Mouse (Mus musculus) intestine, postnatal 0 days (tissue): ENCODE measurements around the gene Tmem44. TPM values are rescaled to one million over a fixed set of nuclear protein-coding genes. Genes with fewer than 3 reads are reported as not detected.
A peak's percentile ranks its signal among the peaks of the same experiment; 100 is the strongest.

Experiments used
- ATAC-seq: fragments of 200-750 bp; cut with Nextera tagmentation; 2 replicates; pipeline ENCODE4 v1.8.0; 2017; ENCODE audit warnings: mild to moderate bottlenecking, moderate TSS enrichment, moderate library complexity
- H3K27ac ChIP-seq: fragments of 300-500 bp; sonication (generic); 2 replicates; pipeline ENCODE4 v1.5.1; 2014; ENCODE audit warnings: mild to moderate bottlenecking, low read depth, low read length, moderate library complexity
- H3K27me3 ChIP-seq: fragments of 300-500 bp; sonication (generic); replicated peaks from 2 replicates; pipeline ENCODE4 v1.6.1; 2014; ENCODE audit warnings: low read length, mixed read lengths; ENCODE audit not compliant: control insufficient read depth, insufficient read depth
- H3K36me3 ChIP-seq: fragments of 300-500 bp; sonication (generic); 2 replicates; pipeline ENCODE4 v1.6.1; 2014; ENCODE audit warnings: mild to moderate bottlenecking, moderate library complexity; ENCODE audit not compliant: control insufficient read depth, insufficient read depth
- H3K4me1 ChIP-seq: fragments of 300-500 bp; sonication (generic); replicated peaks from 2 replicates; pipeline ENCODE4 v1.6.1; 2014; ENCODE audit warnings: antibody characterized with exemption, low read length, mixed read lengths; ENCODE audit not compliant: control insufficient read depth, insufficient read depth
- H3K4me2 ChIP-seq: fragments of 300-500 bp; sonication (generic); replicated peaks from 2 replicates; pipeline ENCODE4 v1.6.1; 2014; ENCODE audit warnings: low read depth, mild to moderate bottlenecking, moderate library complexity
- H3K4me3 ChIP-seq: fragments of 300-500 bp; sonication (generic); 2 replicates; pipeline ENCODE4 v1.5.1; 2014; ENCODE audit warnings: low read depth, low read length
- H3K9ac ChIP-seq: fragments of 300-500 bp; sonication (generic); 2 replicates; pipeline ENCODE4 v1.6.1; 2014; ENCODE audit warnings: mild to moderate bottlenecking, low read depth, low read length
- H3K9me3 ChIP-seq: fragments of 300-500 bp; sonication (generic); 2 replicates; pipeline ENCODE4 v1.6.1; 2016; ENCODE audit warnings: mixed run types; ENCODE audit not compliant: control insufficient read depth
- CTCF ChIP-seq: sonication (generic); IDR thresholded peaks from 2 replicates; pipeline ENCODE4 v1.5.1; 2016; ENCODE audit warnings: low read depth, mild to moderate bottlenecking, control low read depth, antibody characterized with exemption, moderate library complexity
- WGBS: fragments of 180-500 bp; shearing (Covaris S2); extraction: QIAGEN DNeasy Blood & Tissue Kit; methylation state at CpG from one replicate; pipeline ENCODE4 v1.1.7; 2014; 5-methylcytosine and 5-hydroxymethylcytosine counted together
- polyA plus RNA-seq: library from polyadenylated mRNA; unstranded; fragments of >200 nt; fragmentation: Nextera tagmentation; extraction: Ambion mirVana; gene quantifications from 2 replicates; pipeline ENCODE4 v1.2.1, GENCODE M21; 2015

Gene Tmem44
- polyA plus RNA-seq, 1 experiment from 2014 or later, result 3.1 TPM

DNA sequence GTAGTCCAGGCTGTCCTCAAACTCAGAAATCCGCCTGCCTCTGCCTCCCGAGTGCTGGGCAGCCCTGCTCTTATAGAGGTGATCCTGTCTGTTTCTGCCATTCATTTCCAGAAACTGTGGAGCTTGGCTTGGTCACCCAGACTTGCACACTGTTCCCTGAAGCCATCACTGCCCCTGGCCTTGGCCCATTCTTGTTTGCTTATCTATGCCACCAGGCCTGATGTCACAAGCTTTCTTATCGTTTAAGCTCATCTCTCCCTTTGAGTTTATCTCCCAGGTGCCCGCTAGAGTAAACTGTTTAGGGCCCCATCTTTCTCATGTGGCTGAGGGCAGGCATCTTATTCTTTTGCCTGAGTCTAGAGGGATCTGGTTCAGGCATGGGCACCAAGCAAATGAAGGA lies 5.9 kb downstream of the Tmem44 start:
- Histone ChIP-seq H3K9me3 (no peaks in the 10 kb centered on the region), H3K9ac (no peak overlapping the region), H3K4me2 (no peak overlapping the region), H3K4me3 (no peak overlapping the region), H3K4me1 (0 out of 2 replicates have a peak, but pooled peaks cover under 1% of the 10 kb centered on the region), H3K27me3 (no peaks in the 10 kb centered on the region), H3K36me3 (no peaks in the 10 kb centered on the region), H3K27ac (no peak overlapping the region)
- TF ChIP-seq CTCF, result no peak
- WGBS, result 76% methylated on average over 4 of the region's 4 CpGs
- ATAC-seq, result no peak

DNA sequence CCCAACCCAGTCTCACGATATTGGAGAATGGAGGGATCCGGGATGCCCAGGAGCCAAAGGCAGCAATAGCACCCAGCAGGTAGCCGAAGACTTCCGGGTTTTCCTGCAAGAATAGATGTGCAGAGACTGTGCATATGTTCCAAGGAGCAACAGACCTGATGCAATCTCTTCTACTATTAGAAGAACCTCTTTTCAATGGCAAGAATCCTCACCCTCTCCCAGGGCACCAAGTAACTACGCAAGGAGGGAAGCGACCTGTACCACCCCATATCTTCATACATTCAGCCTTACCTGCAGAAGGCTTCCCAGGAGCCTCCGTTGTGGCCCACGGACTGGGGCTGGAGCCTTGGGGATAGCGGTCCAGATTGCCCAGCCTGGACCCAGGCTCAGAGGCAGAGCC lies 7.3 kb downstream of the Tmem44 start:
- Histone ChIP-seq H3K4me2 (no peak overlapping the region), H3K4me3 (no peak overlapping the region), H3K9me3 (no peaks in the 10 kb centered on the region), H3K9ac (no peak overlapping the region), H3K27me3 (no peaks in the 10 kb centered on the region), H3K36me3 (no peaks in the 10 kb centered on the region), H3K27ac (no peak overlapping the region), H3K4me1 (no peaks in the 10 kb centered on the region)
- no peak for ATAC-seq
- no peak for TF ChIP-seq CTCF
- 90% methylated on average over 9 of the region's 9 CpGs for WGBS

DNA sequence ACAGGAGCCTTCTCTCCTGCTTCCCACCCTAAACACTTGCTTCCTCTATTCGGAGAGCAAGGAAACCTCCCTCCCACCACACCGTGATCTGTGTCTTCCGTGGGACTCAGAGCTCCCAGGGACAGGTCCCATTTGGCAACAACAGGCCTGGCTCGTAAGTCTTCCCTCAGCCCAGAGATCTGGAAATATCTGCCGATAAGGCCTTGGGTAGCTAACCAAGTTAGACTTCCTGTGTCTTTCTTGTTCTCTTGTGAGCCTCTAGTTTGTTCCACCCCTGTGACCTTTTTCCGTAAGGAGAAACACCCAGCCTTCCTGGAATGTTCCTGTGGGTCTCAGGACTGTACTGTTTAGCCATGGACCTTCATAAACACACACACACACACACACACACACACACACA lies 7.8 kb downstream of the Tmem44 start:
- TF ChIP-seq CTCF, result no peak
- ATAC-seq, result no peak
- WGBS, result 75% methylated on average over 6 of the region's 6 CpGs

DNA sequence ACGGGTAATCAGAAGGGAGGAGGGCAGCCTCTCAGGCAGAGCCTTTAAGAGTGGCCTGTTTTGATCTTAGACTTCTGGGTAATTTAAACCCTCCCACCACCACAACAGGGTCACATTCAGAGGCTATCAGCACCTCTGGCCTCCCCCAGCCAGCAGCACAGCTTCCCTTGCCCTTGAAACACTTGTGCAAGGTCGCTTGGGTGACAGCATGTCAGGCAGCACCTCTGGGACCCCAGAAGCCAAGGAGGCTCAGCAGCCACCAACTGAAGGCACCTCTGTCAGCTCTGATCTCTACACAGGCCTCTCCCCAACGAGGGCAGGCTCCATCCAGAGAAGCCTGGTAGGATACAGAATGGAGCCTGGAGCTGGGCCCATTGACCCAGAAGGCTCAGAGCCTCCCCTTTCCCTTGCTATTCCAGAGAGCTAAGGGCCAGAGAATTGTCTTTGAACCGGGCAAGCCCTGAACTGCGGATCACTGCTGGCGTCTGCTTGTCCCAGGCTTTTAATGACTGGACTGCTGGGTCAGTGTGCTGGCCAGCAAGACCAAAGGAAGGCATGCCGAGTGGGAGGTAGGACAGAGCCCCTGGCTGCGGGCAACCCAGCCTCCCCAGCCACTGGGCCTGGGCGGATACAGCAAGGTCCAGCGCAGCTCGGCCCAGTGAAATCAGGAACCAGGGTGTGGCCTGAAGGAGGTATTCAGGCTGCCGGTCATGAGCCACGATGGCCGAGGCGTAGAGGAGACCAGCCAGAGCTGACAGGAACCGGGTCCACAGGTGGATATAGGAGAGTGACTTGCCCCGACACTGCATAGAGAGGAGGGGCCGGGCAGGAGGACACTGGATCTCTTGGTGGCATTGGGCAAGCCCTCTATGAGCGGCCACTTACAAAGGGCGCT lies 10.3 kb downstream of the Tmem44 start:
- H3K27ac ChIP-seq, result no peak overlapping the region
- peak overlapping the region; percentile 27 for H3K4me2 ChIP-seq
- whole genome bisulfite sequencing, result 66% methylated on average over 20 of the region's 20 CpGs
- no peak for TF ChIP-seq CTCF
- no peaks in the 10 kb centered on the region for H3K27me3 ChIP-seq
- no peaks in the 10 kb centered on the region for H3K9me3 ChIP-seq
- ATAC-seq, result no peak; the same call in 1 of the 2 replicates
- H3K36me3 ChIP-seq, result no peaks in the 10 kb centered on the region
- H3K4me1 ChIP-seq, result no peaks in the 10 kb centered on the region
- no peak overlapping the region for H3K9ac ChIP-seq
- no peak overlapping the region for H3K4me3 ChIP-seq

More for the DNA sequence above, 7.8 kb downstream of the Tmem44 start:
- H3K9me3 ChIP-seq, result no peaks in the 10 kb centered on the region
- H3K4me1 ChIP-seq, result no peaks in the 10 kb centered on the region
- no peaks in the 10 kb centered on the region for H3K36me3 ChIP-seq
- H3K9ac ChIP-seq, result no peak overlapping the region
- H3K4me3 ChIP-seq, result no peak overlapping the region
- H3K27ac ChIP-seq, result no peak overlapping the region
- H3K4me2 ChIP-seq, result no peak overlapping the region
- H3K27me3 ChIP-seq, result no peaks in the 10 kb centered on the region

DNA sequence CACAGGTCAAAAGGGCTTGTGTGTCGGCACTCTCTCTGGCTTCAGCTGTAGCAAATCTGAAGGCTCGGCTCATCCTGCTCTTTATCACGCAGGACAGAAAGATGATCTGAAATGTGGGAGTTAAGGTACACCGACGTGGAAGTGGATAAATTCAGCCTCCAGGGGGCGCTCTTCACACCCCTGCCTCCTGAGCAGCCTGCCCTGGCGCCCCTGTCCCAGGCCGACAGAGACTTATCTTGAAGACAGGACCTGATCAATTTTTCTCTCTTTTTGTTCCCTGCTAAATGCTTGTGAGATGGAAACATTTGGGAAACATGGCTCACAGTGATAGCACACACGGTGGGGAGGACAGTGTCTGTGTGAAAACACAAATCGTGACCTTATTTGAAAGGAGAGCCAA lies 11.2 kb downstream of the Tmem44 start:
- no peak overlapping the region for H3K4me2 ChIP-seq
- no peak for ATAC-seq
- TF ChIP-seq CTCF, result peak; percentile 90
- no peaks in the 10 kb centered on the region for H3K27me3 ChIP-seq
- H3K4me1 ChIP-seq, result no peaks in the 10 kb centered on the region
- no peak overlapping the region for H3K9ac ChIP-seq
- H3K9me3 ChIP-seq, result no peaks in the 10 kb centered on the region
- H3K27ac ChIP-seq, result no peak overlapping the region
- 32% methylated on average over 10 of the region's 10 CpGs for WGBS
- no peaks in the 10 kb centered on the region for H3K36me3 ChIP-seq
- no peak overlapping the region for H3K4me3 ChIP-seq

DNA sequence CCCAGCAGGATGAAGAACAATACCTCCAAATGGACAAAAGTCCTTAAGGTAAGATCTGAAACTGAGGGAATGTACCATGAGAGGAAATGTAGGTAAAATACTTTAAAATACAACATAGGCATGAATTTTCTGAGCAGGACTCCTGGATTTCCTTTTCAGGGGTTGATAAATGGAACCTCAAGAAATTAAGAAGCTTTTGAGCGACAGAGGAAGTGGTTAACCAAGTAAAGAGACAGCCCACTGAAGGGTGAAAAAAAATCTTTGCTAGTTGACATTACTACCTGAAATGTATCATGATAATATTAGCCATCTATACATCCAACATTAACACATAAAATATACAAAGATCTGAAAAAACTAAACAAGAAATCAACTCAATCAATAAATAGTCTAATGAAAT lies 15.6 kb downstream of the Tmem44 start:
- no peak overlapping the region for H3K4me3 ChIP-seq
- no peak for ATAC-seq
- no peaks in the 10 kb centered on the region for H3K27me3 ChIP-seq
- 88% methylated on average over 1 of the region's 1 CpGs for WGBS
- no peaks in the 10 kb centered on the region for H3K36me3 ChIP-seq
- TF ChIP-seq CTCF, result no peak
- no peak overlapping the region for H3K27ac ChIP-seq
- H3K9ac ChIP-seq, result no peak overlapping the region
- H3K4me1 ChIP-seq, result 0 out of 2 replicates have a peak, but pooled peaks cover 3% of the 10 kb centered on the region
- no peaks in the 10 kb centered on the region for H3K9me3 ChIP-seq
- no peak overlapping the region for H3K4me2 ChIP-seq
